Mouse (Mus musculus): ENCODE results near the gene Gm8994. TPM values are rescaled to one million over a fixed set of nuclear protein-coding genes. Genes with fewer than 3 reads are reported as not detected.

Gene Gm8994
- total RNA-seq, 1 experiment from 2014 or later, result not detected

DNA sequence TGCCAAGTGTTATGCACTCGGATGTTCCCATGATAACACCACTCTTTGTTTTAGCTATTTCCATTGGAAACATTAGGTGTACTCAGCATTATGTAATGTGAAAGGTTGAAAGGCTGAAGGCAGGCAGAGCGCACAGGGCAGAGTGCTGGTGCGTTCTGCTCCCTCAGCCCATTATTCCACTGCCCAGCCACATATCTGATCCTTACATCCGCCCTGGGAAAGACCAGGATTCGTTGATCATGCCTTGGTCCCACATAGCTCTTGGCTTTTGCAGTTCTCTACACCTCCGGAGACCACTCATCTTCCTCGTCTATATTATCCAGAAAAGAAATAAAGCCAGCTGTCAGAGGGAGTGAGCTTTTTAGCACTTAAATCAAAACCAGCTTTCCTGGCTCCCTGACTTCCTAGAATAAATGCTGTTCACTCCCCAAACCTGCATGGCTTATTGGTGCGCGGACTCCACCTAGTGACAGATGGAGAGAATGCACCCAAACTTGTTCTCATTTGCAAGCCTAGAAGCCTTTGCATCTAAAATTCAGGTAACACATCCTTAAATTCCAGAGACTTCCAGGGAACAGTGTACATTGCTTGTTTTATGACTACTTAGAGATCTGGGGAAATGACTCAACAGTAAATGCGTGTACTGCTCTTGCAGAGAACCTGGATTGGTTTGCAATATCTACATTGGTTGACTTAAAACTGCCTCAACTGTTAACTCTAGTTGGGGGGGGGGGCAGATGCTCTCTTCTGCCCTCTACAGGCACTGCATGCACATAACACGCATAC is 26.3 kb downstream of the Gm8994 start:
- ATAC-seq (replicated peaks; ENCODE audit: low read depth, poor library complexity, severe bottlenecking), result peak; percentile 82

DNA sequence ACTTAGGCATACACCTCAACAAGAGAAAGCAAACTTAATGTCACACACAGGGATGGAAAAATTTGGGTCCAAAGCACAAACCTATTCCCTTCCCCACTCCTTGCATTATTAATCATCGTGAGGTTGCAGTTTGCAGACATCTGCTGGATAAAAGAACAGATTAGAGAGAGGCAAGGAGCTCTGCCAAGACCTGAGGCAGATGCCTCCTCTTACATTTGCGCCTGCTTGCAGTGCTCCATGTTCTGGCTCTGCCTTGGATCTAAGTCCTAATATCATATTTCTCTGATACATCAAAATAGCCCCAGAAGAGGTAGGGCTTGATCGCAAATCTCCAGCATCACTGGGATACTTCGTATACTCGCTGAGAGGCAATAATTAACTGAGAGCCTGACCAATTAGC is 31.1 kb downstream of the Gm8994 start:
- ATAC-seq (replicated peaks; ENCODE audit: low read depth, poor library complexity, severe bottlenecking), result no peak

DNA sequence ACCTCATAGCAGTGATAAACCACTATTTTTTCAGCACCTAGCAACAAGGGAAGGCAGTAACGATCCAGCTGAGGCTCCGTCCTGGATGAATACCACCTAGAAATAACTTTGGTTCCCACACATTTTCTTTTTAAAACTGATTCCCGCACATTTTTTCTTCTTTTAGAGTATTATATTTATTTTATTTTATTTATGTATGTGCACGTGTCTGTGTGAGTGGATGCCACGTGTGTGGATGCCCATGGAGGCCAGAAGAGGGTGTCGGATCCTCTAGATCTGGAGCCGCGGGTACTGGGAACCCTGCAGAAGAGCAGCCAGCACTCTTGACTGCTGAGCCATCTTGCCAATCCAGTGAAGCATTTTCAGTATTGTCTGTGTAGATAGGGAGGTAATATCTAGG is 36.0 kb downstream of the Gm8994 start:
- no peak for ATAC-seq (replicated peaks; ENCODE audit: low read depth, poor library complexity, severe bottlenecking)

DNA sequence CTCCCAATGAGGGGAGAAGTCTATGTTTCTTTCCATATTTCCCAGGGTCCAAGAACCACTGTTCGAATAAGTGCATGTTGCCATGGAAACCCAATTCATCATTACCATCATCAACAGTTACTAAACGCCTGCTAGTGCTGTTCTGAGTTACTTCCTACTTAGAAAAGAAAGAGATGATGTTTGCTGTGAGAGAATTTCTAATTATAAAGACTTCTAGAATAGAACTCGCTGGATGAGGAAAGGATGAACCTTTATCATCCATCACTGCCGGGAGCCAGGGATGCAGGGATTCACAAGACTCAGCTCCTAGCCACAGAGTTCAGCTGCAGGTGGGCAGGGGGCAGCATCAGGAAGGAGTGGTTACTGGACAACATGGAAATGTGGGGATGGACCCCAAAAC is 36.7 kb downstream of the Gm8994 start:
- no peak for ATAC-seq (replicated peaks; ENCODE audit: low read depth, poor library complexity, severe bottlenecking)

DNA sequence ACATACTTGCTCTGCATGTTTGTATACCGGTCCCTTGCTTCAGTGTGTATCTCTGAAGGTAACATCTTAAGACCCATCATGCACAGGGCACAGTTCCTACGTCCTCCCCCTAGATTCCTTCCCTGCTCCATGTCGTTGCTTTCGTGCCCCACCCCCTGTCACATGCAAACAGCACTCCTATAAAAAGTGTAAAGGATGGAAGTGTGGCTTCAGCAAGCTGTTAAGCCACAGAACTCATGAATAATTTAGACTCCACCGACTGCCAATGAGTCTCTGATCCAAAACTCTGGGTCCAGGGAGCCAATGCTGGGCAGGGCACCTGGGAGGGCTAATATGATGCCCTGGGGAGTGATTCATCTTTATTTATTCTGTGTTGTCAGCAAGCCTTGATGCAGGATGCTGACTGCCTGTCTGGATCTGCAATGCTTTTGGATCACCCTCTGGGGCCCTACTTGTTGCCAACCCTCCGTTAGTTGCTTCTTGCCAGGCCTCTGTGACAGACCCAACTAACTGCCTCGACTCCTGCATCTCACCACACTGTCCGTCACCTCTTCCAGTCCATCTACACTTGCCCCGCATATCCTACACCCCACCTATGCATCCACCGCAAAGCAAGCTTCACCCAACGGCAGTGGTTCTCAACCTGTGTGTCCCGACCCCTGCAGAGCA is 37.2 kb downstream of the Gm8994 start:
- ATAC-seq (replicated peaks; ENCODE audit: low read depth, poor library complexity, severe bottlenecking), result no peak

DNA sequence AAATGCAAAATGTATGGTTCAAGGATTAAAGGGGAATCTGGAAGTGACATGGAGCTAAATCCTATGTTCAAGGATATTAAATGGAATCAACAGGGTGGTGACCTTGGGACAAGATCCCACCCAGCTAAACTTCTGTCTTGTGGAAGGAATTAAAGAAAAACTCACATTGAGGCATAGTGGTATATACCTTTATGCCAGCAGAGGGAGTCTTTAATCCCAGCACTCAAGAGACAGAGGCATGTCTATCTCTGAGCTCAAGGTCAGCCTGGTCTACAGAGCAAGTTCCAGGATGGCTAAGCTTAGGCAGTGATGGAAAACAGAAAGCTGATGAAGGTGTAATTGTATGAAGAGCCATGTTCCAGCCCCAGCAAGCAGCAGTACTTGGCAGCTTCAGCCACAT is 48.8 kb downstream of the Gm8994 start:
- 0 out of 2 replicates have a peak, but pooled peaks have one; percentile 58 for ATAC-seq (replicated peaks; ENCODE audit: low read depth, poor library complexity, severe bottlenecking)

Other genes starting within 250 kb of the Gm8994 start
- not detected in 2 replicates for gene Grin2b, start 154.0 kb upstream of the Gm8994 start, total RNA-seq (2017)
- gene E330021D16Rik, start 88.0 kb downstream of the Gm8994 start, total RNA-seq (2017), result not detected in 2 replicates
- 72.9 and 86.2 TPM in 2 replicates for gene Atf7ip, start 178.6 kb downstream of the Gm8994 start, total RNA-seq (2017)